Mouse (Mus musculus): ENCODE data around the gene Hoxa6.

GRCm38 (mm10) chr6:52252775-52253376 lies 44.4 kb upstream of the Hoxa6 start:
- TF ChIP-seq POLR2A (IDR thresholded peaks at IDR 0.05; ENCODE audit: borderline replicate concordance, extremely low read depth, insufficient read depth, insufficient read length, poor library complexity, severe bottlenecking) (no peak), CTCF (IDR thresholded peaks at IDR 0.05; ENCODE audit: borderline replicate concordance, extremely low read depth, insufficient read depth, insufficient read length) (no peak)
